Mouse (Mus musculus) neural tube, embryonic 10.5 days (tissue): ENCODE measurements at regions not wholly inside any gene's neighbourhood (a gene's known extent, or its start where the extent isn't known, plus 50 kb on each side); places are given as distances from the start of the nearest gene placed in this dataset.
A peak's percentile ranks its signal among the peaks of the same experiment; 100 is the strongest.
"Not testable (repeated sequence)": the region's sequence is repeated elsewhere in the genome, so short reads cannot be mapped to it uniquely, and the experiment has no call there.

Experiments
- DNase-seq: peaks from one replicate; pipeline ENCODE4 v3.0.0-alpha.2; 2017; ENCODE audit warnings: low spot score; ENCODE audit errors: extremely low spot score

DNA sequence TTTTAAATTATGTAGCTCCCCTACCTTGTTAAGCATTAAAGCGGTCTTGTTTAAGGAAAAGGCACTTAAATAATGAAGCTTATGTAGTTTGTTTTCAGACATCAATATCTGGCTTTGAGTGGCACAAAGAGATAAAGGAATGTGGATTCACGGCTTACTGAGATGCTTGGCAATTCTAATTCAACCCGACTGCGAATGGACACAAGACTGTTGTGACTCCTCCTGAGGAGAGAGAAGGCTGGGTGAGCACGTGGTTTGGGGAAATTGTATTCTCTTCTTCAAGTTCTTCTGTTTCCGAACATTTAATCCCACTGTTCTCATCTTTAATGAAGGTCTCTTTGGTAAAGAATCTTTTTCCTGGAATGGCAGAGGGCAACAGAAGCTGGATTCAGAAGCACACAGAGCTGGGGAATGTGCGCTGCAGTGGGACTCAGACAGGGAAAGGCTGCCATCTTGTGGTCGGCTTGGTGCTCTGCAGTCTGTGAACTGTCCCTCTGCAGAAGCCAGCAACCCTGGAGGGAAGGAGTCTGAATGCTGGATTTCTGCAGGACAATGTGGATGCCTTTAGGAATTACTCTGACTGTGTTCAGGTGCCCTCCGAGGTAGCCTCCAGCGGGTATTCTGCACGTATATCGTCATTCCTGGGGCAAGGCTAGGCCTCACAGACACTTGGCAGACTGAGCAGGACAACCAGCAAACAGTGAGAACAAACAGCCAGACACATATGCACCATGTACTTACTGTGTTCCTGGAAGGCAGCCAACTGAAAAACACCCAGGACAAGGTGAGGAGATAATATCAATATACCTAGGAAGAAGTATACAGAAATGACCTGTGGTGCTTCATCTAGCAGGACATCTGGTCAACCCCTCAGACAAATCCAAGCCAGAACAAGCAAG lies 54.0 kb upstream of the Pax1 start:
- DNase-seq: peak; percentile 79

- no peak for DNase-seq
These were observed 55.0 kb upstream of the Pax1 start for GRCm38 (mm10) chr2:147306728-147307127.

DNA sequence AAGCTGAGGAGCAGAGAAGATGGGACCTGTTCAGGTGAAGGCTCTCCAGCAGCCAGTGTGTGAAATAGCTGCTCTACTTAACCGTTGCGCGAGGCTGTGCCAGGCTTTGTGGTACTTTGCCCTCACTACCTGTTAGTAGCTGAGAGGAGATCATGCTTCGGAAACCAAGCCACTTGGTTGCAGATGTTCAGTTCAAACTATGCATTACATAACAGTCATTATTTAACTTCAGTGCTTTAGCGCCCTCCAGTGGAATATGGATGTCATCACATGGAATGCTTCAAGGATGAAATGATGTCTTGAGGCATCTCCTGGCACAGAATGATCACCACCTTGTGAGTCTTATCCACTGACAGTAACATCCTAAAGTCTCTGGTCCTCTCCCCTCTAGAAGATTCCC lies 56.5 kb upstream of the Pax1 start:
- no peak for DNase-seq

- no peak for DNase-seq
These were observed 61.2 kb upstream of the Pax1 start for GRCm38 (mm10) chr2:147300503-147300902.

DNA sequence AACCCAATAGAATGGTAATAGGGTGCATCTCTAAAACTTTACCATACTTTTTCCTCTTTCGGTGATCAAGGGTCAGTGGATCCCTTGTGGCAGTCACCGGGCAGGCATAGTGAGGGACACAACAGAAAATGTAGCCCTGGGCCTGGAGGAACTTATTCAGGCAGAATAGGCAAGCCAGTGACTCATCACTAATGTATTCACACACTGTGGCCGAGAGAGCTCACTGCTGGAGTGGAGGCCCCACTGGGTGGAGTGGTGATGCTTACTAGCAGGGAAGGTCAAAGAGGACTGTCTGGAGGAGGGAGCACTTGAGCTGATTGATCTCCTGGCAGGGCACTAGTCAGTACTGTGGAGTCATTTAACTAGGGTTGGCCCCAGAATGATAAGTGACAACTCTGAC lies 62.4 kb upstream of the Pax1 start:
- no peak for DNase-seq

- no peak for DNase-seq
These were observed 63.2 kb upstream of the Pax1 start for GRCm38 (mm10) chr2:147298499-147298896.

DNA sequence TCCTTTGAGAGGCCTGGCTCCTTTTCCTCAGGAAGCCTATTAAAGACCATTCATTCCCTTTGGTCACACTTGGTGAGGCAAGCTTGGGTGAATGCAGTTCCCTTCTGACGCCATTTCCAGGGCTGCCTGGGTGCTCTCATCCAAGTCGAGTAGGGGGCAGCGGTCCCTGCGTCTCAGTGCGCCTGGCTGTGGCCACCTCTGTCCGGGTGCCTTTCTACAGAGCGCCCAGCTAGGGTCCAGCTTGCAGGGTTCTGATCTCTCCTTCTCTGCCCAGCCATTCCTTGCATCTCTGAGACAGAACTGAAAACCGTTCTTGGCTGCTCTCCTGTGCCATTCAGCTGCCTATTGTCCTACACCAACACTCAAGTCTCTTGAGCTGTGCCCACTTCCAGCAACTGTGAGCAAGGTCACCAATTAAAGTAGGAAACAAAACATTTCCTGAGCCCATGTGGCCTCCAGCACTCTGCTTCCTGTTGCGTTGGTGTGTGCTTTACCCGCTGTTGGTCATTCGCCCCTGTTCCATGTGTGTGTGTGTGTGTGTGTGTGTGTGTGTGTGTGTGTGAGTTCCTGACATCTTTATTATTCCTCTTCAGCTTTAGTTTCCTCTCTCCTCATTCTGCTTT lies 63.7 kb upstream of the Pax1 start:
- no peak for DNase-seq

- DNase-seq: not testable (repeated sequence)
These were observed 66.8 kb upstream of the Pax1 start for GRCm38 (mm10) chr2:147294926-147295325.

GRCm38 (mm10) chr2:147293294-147293688 lies 68.4 kb upstream of the Pax1 start:
- DNase-seq: no peak

DNA sequence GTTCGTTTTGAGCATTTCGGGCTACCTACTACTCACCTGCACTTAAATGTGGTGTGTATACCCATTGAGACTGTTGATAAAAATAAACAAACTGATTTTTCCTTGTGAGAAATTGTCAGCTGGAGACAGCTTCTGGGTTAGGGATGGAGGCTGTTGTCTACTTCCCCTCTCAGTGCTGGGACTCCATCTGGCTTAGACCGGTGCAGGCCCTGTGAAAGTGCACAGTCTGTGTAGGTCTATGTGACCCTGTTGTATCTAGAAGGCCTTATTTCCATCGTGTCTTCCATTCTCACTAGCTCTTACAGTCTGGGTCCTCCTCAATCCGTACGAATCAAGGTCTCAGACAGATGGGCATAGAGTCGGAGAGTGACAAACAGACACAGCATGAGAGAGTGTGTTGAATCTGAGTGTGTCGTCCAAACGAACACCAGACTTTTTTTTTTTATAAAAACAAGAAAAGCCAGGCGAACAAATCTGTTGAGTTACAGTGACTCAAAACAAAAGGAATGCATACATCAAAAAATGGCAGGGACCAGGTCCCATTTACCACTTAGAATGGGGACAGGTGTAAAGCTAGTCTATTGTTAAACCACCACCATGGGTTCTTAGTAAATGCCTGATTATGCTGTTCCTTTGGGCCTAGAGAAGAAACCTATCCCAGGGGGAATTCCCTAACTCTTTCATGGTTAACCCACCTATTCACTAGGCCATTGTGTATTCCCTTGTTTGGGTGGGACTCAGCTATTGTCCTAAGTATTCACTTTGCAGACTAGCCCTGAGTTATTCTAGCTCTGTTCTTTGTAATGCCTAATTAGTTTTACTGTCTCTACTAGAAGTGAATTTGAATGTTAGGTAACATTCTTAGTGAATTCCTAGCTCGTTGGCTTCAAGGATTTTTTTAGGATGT lies 69.1 kb upstream of the Pax1 start:
- no peak for DNase-seq

DNA sequence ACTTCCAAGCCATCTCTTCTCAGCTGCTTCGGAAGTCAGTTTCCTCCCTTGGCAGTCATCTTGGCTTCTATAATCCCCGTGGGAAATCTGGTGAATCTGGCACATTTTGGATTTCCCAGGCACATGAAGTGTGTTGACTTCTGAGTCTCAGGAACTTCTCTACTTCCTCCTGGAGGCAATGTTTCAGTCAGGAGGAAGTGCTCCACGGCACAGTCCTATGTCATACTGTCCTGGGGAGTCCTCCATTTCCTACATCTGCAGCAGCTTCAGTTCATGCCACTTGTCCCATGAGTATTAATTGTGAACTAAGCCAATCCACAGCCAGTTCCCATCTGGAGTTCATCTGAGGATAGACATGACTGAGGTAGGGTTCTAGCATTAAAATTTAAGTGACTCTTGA lies 78.3 kb upstream of the Pax1 start:
- no peak for DNase-seq

- DNase-seq: no peak
These were observed 83.6 kb upstream of the Nkx2-2 start for GRCm38 (mm10) chr2:147277636-147278035.

DNA sequence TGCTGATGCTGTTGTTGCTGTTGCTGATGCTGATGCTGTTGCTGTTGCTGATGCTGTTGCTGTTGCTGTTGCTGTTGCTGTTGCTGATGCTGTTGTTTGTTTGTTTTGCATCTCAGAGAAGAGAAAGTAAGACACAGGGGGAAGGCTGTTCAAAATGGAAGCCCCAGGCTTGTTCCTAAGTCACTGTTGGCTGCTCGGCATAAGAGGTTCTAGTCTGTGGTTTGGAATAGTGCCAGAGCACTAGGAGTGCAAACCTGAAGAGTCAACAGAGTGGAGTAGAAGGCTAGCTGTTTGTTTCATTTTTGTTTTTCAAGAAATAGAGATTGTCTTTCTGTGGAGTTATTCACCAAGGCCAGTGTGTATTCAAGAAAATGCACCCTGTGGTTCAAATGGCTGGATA lies 75.1 kb upstream of the Nkx2-2 start:
- DNase-seq: no peak

- DNase-seq: no peak
These were observed 73.9 kb upstream of the Nkx2-2 start for GRCm38 (mm10) chr2:147267901-147268300.

DNA sequence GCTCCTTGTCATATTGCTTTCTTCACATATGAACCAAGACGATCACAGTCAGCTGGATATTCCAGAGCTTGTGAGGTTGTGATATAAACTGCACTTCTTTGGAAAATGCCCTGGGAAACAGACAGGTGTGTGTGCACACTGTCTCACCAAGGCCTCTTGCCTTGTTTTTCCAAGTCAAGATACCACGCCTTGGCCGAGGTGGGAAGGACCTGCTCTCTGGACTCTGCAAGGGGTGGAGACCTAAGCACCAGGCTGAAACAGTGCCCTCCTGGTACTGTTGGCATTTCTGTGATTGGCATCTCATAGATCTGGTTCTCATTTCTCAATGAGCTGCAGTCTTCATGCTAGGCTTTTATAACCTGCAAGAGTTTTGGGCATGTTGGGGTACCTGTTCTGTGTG lies 73.2 kb upstream of the Nkx2-2 start:
- DNase-seq: no peak

GRCm38 (mm10) chr2:147256696-147257095 lies 62.7 kb upstream of the Nkx2-2 start:
- DNase-seq: peak; percentile 85

DNA sequence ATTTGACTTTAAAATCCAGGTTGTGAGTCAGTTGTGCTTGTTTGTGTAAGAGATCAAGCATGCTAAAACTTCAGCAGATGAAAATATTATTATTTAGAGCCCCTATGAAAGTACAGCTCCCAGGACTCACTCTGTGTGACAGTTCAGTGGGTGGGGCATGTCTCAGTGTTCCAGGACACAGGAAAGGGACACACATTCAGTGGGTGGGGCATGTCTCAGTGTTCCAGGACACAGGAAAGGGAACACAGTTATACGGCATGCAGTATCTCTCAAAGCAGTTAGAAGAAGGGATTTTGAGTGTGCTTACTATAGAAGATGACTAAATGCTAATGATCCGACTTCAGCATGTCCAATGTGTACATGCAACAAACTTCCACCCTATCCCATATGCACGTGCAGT lies 60.9 kb upstream of the Nkx2-2 start:
- no peak for DNase-seq

GRCm38 (mm10) chr2:147254137-147254536 lies 60.1 kb upstream of the Nkx2-2 start:
- DNase-seq: no peak

GRCm38 (mm10) chr2:147247981-147248514 lies 54.0 kb upstream of the Nkx2-2 start:
- DNase-seq: no peak

DNA sequence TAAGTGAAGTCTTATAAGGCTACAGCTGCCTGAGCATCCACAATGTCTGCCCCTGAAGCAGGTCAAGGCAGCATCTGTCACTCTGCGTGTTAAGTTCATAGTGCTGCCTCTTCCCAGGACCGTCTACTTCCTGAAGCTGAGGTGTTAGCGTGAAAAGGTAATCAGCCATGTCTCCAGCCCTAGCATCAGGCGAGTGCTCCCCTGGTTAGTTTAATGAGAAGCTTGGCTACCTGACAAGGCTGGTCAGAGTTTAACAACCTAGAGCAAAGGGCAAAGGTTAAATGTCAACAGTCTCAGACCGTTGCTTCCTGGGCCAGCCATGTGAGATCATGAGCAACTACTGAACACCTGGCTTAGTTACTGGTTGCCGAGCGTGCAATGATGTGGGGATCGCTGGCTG lies 53.2 kb upstream of the Nkx2-2 start:
- no peak for DNase-seq

GRCm38 (mm10) chr2:147244406-147244805 lies 50.4 kb upstream of the Nkx2-2 start:
- no peak for DNase-seq
